Mouse (Mus musculus) heart, embryonic 15.5 days (tissue): ENCODE results near the gene Abtb1. TPM values are rescaled to one million over a fixed set of nuclear protein-coding genes. Genes with fewer than 3 reads are reported as not detected.

ENCODE experiments used
- ATAC-seq: fragments of 200-750 bp; cut with Nextera tagmentation; replicated peaks from 2 replicates; pipeline ENCODE4 v1.8.0; 2017; ENCODE audit warnings: low read depth, moderate TSS enrichment; ENCODE audit not compliant: insufficient number of reproducible peaks, insufficient read depth, low FRiP score
- H3K27ac ChIP-seq: fragments of 300-500 bp; sonication (generic); 2 replicates; pipeline ENCODE4 v1.5.1; 2015; ENCODE audit warnings: mild to moderate bottlenecking, inconsistent platforms
- H3K27me3 ChIP-seq: fragments of 300-500 bp; sonication (generic); 2 replicates; pipeline ENCODE4 v1.6.1; 2015; ENCODE audit warnings: inconsistent platforms
- H3K36me3 ChIP-seq: fragments of 300-500 bp; sonication (generic); 2 replicates; pipeline ENCODE4 v1.6.1; 2015; ENCODE audit warnings: mild to moderate bottlenecking, inconsistent platforms
- H3K4me1 ChIP-seq: fragments of 300-500 bp; sonication (generic); replicated peaks from 2 replicates; pipeline ENCODE4 v1.6.1; 2015; ENCODE audit warnings: inconsistent platforms
- H3K4me2 ChIP-seq: fragments of 300-500 bp; sonication (generic); 2 replicates; pipeline ENCODE4 v1.6.1; 2015; ENCODE audit warnings: inconsistent platforms, mild to moderate bottlenecking, moderate library complexity
- H3K4me3 ChIP-seq: fragments of 300-500 bp; sonication (generic); 2 replicates; pipeline ENCODE4 v1.5.1; 2015; ENCODE audit warnings: mild to moderate bottlenecking, inconsistent platforms
- H3K9ac ChIP-seq: fragments of 300-500 bp; sonication (generic); 2 replicates; pipeline ENCODE4 v1.6.1; 2015; ENCODE audit warnings: mild to moderate bottlenecking, inconsistent platforms
- H3K9me3 ChIP-seq: fragments of 300-500 bp; sonication (generic); replicated peaks from 2 replicates; pipeline ENCODE4 v1.6.1; 2016; ENCODE audit warnings: inconsistent platforms
- WGBS: fragments of 180-500 bp; shearing (Covaris S2); methylation state at CpG from one replicate; pipeline ENCODE4 v1.1.7; 2015; ENCODE audit warnings: mixed read lengths; 5-methylcytosine and 5-hydroxymethylcytosine counted together
- polyA plus RNA-seq: library from polyadenylated mRNA; unstranded; fragments of >200 nt; fragmentation: Nextera tagmentation; extraction: Ambion mirVana; gene quantifications from 2 replicates; pipeline ENCODE4 v1.2.1, GENCODE M21; 2015

Gene Abtb1
- polyA plus RNA-seq, 1 experiment from 2014 or later = 21.7 TPM

DNA sequence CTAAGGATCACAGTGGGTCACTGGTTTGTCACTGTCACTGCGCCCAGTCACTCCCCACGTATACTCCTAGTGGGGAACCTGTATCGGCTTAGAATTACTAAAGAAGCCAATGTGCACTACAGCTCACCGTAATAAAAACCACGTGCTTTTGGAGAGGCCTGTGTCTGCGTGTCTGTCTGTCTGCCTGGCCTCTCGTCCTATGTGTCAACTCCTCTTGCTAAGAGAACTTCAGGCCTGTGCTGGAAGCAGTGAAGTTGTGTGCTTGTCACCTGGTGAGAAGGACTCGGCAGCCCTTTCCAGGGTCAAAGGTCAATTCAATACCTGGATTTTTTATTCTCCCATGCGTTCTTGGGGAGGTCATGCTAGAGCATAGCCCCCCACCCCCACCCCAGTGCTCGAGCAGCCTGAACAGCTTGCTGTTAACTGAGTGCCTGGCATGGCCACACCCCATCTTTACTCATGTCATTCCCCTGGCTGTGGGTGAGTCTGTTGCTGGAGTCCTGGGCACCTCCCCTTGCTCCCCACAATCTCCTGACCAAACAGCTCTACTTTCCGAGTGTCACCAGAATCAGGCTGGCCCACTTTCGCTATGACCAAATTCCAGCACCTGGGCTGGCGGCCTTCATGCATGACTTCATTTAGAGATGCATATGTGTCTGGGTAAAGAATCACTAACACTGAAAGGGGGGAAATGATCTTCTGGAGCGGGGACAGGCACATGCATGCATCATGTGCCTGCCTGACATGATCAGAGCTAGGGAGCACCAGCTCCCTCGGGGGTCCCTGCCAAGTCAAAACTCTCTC, 13.4 kb downstream of the Abtb1 start:
- Histone ChIP-seq H3K4me2 (no peak overlapping the region), H3K4me1 (peaks cover 25% of the 10 kb centered on the region), H3K9me3 (no peaks in the 10 kb centered on the region), H3K36me3 (no peaks in the 10 kb centered on the region), H3K9ac (no peak overlapping the region), H3K4me3 (no peak overlapping the region), H3K27ac (no peak overlapping the region), H3K27me3 (no peaks in the 10 kb centered on the region)
- ATAC-seq = no peak
- 71% methylated on average over 15 of the region's 15 CpGs for WGBS

DNA sequence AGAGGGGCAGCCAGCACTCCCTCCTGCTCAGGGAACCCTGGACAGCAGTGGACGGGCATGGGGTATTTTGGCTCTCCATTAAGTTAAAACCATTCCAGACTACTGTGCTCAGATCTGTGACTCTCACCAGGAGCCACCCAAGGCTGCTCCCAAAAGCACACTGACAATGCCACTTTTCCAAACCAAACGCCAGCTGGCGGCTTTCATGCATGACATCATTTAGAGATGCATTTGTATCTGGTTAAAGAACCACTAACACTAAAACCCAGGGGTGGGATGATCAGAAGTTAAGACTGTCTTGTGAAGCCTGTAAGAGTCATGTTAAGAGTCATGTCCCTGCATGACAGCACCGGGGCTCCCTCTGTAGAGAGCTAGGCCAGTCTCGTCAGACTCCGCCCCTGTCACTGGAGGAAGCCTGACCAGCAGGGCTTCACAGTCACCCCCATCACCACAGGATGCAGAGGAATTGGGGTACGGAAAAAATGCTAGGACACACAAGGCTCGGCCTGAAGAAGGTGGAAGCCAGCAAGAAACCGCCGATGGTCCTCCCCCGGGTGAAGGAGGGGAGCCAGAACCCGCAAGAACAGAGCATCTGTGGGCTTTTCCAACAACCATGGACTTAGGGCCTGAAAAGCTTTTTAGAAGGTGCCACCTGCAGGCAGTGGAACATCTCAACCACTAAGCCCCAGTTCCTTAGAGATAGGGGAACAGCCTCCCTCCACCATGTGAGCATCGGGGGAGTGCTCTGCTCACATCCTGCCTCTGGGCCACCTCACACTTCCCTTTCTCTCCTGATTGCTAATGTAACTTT, 14.2 kb downstream of the Abtb1 start:
- no peak for ATAC-seq
- Histone ChIP-seq H3K27me3 (no peaks in the 10 kb centered on the region), H3K4me1 (peaks cover 20% of the 10 kb centered on the region), H3K27ac (no peak overlapping the region), H3K9ac (no peak overlapping the region), H3K4me3 (no peak overlapping the region), H3K4me2 (no peak overlapping the region), H3K9me3 (no peaks in the 10 kb centered on the region), H3K36me3 (no peaks in the 10 kb centered on the region)
- 64% methylated on average over 13 of the region's 13 CpGs for WGBS

GRCm38 (mm10) chr6:88826965-88827364, 14.8 kb downstream of the Abtb1 start:
- H3K27me3 ChIP-seq = no peaks in the 10 kb centered on the region
- H3K27ac ChIP-seq = no peak overlapping the region
- peaks cover 18% of the 10 kb centered on the region for H3K4me1 ChIP-seq
- WGBS = 60% methylated on average over 3 of the region's 3 CpGs
- no peaks in the 10 kb centered on the region for H3K9me3 ChIP-seq
- no peak overlapping the region for H3K4me2 ChIP-seq
- H3K36me3 ChIP-seq = no peaks in the 10 kb centered on the region
- no peak overlapping the region for H3K4me3 ChIP-seq
- H3K9ac ChIP-seq = no peak overlapping the region
- ATAC-seq = no peak

GRCm38 (mm10) chr6:88826545-88826944, 15.2 kb downstream of the Abtb1 start:
- Histone ChIP-seq H3K4me1 (peaks cover 21% of the 10 kb centered on the region), H3K4me3 (no peak overlapping the region), H3K36me3 (no peaks in the 10 kb centered on the region), H3K9ac (no peak overlapping the region), H3K27me3 (no peaks in the 10 kb centered on the region), H3K9me3 (no peaks in the 10 kb centered on the region), H3K4me2 (no peak overlapping the region), H3K27ac (no peak overlapping the region)
- WGBS = 25% methylated on average over 6 of the region's 6 CpGs
- ATAC-seq = peak; percentile 74

DNA sequence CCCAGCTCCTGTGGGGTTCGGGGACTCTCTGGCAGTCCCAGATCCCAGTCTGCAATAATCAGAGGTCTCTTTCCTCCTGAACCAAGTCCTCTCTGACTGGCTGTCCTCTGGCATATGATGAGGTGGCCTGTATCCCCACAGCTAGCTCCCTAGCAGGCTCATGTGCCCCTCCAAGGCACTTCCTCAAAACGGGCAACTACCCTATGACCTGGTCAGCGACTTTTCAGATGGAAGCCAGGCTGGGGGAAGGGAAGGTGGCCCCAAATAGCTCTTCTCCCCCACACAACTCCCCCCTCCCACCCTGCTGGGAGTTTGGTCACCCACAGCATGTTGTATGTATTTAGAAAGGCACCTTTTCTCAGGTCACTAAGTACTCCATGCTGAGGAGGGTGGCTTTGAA, 15.7 kb downstream of the Abtb1 start:
- peaks cover 23% of the 10 kb centered on the region for H3K4me1 ChIP-seq
- H3K9me3 ChIP-seq = no peaks in the 10 kb centered on the region
- H3K4me2 ChIP-seq = no peak overlapping the region
- H3K27me3 ChIP-seq = no peaks in the 10 kb centered on the region
- 37% methylated on average over 3 of the region's 3 CpGs for WGBS
- no peak for ATAC-seq
- H3K4me3 ChIP-seq = no peak overlapping the region
- no peak overlapping the region for H3K27ac ChIP-seq
- no peak overlapping the region for H3K9ac ChIP-seq
- H3K36me3 ChIP-seq = no peaks in the 10 kb centered on the region

DNA sequence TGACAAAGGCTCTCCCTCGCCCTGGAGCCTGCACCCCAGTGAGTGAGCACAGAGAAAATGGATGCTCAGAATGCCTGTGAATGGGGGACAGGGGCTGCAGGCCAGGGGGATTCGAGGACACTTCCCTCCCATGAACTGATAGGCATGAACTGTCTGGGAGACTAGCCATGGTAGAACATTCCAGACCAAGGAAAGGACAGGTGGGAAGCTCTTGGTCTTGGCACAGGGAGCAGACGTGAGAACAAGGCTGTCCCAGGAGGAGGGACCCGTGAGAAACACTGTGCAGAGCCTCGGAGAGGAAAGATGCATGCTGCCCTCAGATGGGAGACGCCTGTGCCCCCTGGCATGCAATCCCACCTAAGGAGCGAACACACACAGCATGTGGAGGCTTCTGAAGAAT, 17.6 kb downstream of the Abtb1 start:
- Histone ChIP-seq H3K27ac (no peak overlapping the region), H3K27me3 (no peaks in the 10 kb centered on the region), H3K9me3 (no peaks in the 10 kb centered on the region), H3K4me1 (peaks cover 34% of the 10 kb centered on the region), H3K9ac (no peak overlapping the region), H3K36me3 (no peaks in the 10 kb centered on the region), H3K4me3 (no peak overlapping the region), H3K4me2 (no peak overlapping the region)
- no peak for ATAC-seq
- WGBS = 60% methylated on average over 7 of the region's 7 CpGs

DNA sequence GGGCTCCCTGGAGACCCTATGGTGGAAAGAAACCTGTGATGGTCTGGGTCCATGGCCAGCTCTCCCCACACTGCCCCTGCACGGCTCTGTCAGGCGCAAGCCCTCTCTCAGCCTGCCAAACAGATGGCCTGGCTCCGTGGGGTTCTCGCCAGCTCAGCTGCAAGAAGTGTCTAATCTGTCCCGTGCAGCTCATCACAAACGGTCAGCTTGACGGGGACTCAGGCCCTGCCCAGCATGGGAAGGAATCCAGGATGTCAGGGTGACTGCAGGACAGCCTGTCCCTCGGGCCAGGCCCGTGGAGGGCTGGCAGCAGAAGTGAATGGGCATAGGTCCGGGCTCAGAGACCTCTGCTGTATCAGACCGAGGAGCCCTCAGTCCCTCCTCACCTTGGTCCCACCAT, 19.9 kb downstream of the Abtb1 start:
- no peak overlapping the region for H3K4me3 ChIP-seq
- no peak overlapping the region for H3K27ac ChIP-seq
- H3K9me3 ChIP-seq = no peaks in the 10 kb centered on the region
- peaks cover 28% of the 10 kb centered on the region for H3K4me1 ChIP-seq
- no peaks in the 10 kb centered on the region for H3K36me3 ChIP-seq
- peak; percentile 21; the same call in 1 of the 2 replicates for ATAC-seq
- H3K27me3 ChIP-seq = no peaks in the 10 kb centered on the region
- no peak overlapping the region for H3K9ac ChIP-seq
- WGBS = 54% methylated on average over 11 of the region's 11 CpGs
- no peak overlapping the region for H3K4me2 ChIP-seq

GRCm38 (mm10) chr6:88821294-88821693, 20.5 kb downstream of the Abtb1 start:
- H3K4me3 ChIP-seq = no peak overlapping the region
- no peak for ATAC-seq
- H3K9ac ChIP-seq = no peak overlapping the region
- peaks cover 22% of the 10 kb centered on the region for H3K4me1 ChIP-seq
- WGBS = 86% methylated on average over 6 of the region's 6 CpGs
- H3K4me2 ChIP-seq = no peak overlapping the region
- H3K27ac ChIP-seq = 0 out of 2 replicates have a peak overlapping the region, but pooled peaks have one; percentile 6
- H3K36me3 ChIP-seq = no peaks in the 10 kb centered on the region
- H3K9me3 ChIP-seq = no peaks in the 10 kb centered on the region
- no peaks in the 10 kb centered on the region for H3K27me3 ChIP-seq

DNA sequence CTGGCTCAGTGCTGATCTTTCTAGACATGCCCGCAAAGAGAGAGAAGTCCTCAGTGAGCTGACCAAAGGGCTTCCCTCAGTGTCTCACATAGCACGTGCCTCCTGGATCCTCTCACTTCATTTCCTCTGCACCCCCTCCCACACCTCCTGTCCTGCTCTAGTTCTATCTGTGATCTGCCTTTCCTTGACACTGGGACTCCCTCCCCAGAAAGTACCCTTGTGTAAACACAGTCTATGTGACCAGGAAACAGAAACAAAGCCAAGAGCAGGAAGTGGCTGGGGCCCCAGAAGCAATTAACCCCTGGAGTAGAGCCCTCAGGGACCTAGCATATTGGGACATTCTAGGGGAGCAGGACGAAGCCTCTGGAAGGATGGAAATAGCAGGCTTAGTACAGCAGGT, 20.9 kb downstream of the Abtb1 start:
- H3K4me2 ChIP-seq = no peak overlapping the region
- no peak overlapping the region for H3K9ac ChIP-seq
- H3K27ac ChIP-seq = 0 out of 2 replicates have a peak overlapping the region, but pooled peaks have one; percentile 6
- H3K4me3 ChIP-seq = no peak overlapping the region
- ATAC-seq = no peak
- H3K36me3 ChIP-seq = no peaks in the 10 kb centered on the region
- WGBS = 32% methylated on average over 3 of the region's 3 CpGs
- no peaks in the 10 kb centered on the region for H3K27me3 ChIP-seq
- no peaks in the 10 kb centered on the region for H3K9me3 ChIP-seq
- peaks cover 19% of the 10 kb centered on the region for H3K4me1 ChIP-seq

GRCm38 (mm10) chr6:88816913-88817312, 24.9 kb downstream of the Abtb1 start:
- no peak for ATAC-seq
- Histone ChIP-seq H3K27me3 (no peaks in the 10 kb centered on the region), H3K36me3 (no peaks in the 10 kb centered on the region), H3K9ac (no peak overlapping the region), H3K4me3 (no peak overlapping the region), H3K9me3 (no peaks in the 10 kb centered on the region), H3K4me1 (peaks cover 23% of the 10 kb centered on the region), H3K27ac (no peak overlapping the region), H3K4me2 (no peak overlapping the region)
- WGBS = 90% methylated on average over 3 of the region's 3 CpGs

GRCm38 (mm10) chr6:88815489-88815888, 26.3 kb downstream of the Abtb1 start:
- no peak overlapping the region for H3K27ac ChIP-seq
- no peak overlapping the region for H3K4me2 ChIP-seq
- no peak overlapping the region for H3K9ac ChIP-seq
- no peak overlapping the region for H3K4me3 ChIP-seq
- no peaks in the 10 kb centered on the region for H3K27me3 ChIP-seq
- no peak for ATAC-seq
- H3K36me3 ChIP-seq = no peaks in the 10 kb centered on the region
- WGBS = 81% methylated on average over 3 of the region's 3 CpGs
- peaks cover 21% of the 10 kb centered on the region for H3K4me1 ChIP-seq
- H3K9me3 ChIP-seq = no peaks in the 10 kb centered on the region
